Mouse (Mus musculus): ENCODE results near the gene Il5.
A peak's percentile ranks its signal among the peaks of the same experiment; 100 is the strongest.
"Not testable (repeated sequence)": the region's sequence is repeated elsewhere in the genome, so short reads cannot be mapped to it uniquely, and the experiment has no call there.

Gene Il5

GRCm38 (mm10) chr11:53745260-53745659 lies 24.7 kb downstream of the Il5 start:
- DNase-seq, result no peak

- DNase-seq, result no peak
Measured at GRCm38 (mm10) chr11:53747985-53748384, 27.4 kb downstream of the Il5 start.

- DNase-seq, result no peak
Measured at GRCm38 (mm10) chr11:53748614-53749013, 28.0 kb downstream of the Il5 start.

GRCm38 (mm10) chr11:53749306-53749705 lies 28.7 kb downstream of the Il5 start:
- DNase-seq, result no peak

GRCm38 (mm10) chr11:53749716-53750352 lies 29.2 kb downstream of the Il5 start:
- no peak for DNase-seq

- no peak for DNase-seq
Measured at GRCm38 (mm10) chr11:53755011-53755595, 34.5 kb downstream of the Il5 start.

GRCm38 (mm10) chr11:53757612-53758011 lies 37.0 kb downstream of the Il5 start:
- no peak for DNase-seq

- not testable (repeated sequence) for DNase-seq
Measured at GRCm38 (mm10) chr11:53758033-53758432, 37.4 kb downstream of the Il5 start.

GRCm38 (mm10) chr11:53758791-53759351 lies 38.3 kb downstream of the Il5 start:
- DNase-seq, result no peak

- no peak for DNase-seq
Measured at GRCm38 (mm10) chr11:53759545-53760406, 39.2 kb downstream of the Il5 start.

GRCm38 (mm10) chr11:53761284-53761683 lies 40.7 kb downstream of the Il5 start:
- DNase-seq, result no peak

GRCm38 (mm10) chr11:53761822-53762221 lies 41.2 kb downstream of the Il5 start:
- peak; percentile 43 to 49 for DNase-seq

GRCm38 (mm10) chr11:53762426-53762825 lies 41.8 kb downstream of the Il5 start:
- no peak for DNase-seq

- peak; percentile 39 to 51 for DNase-seq
Measured at GRCm38 (mm10) chr11:53762827-53763495, 42.4 kb downstream of the Il5 start.

- DNase-seq, result peak; percentile 68 to 75
Measured at GRCm38 (mm10) chr11:53763496-53764140, 43.0 kb downstream of the Il5 start.

GRCm38 (mm10) chr11:53764581-53764980 lies 44.0 kb downstream of the Il5 start:
- DNase-seq, result no peak

GRCm38 (mm10) chr11:53768422-53769184 lies 48.0 kb downstream of the Il5 start:
- DNase-seq, result no peak

GRCm38 (mm10) chr11:53769185-53769576 lies 48.6 kb downstream of the Il5 start:
- DNase-seq, result no peak

- DNase-seq, result peak; percentile 54 to 68
Measured at GRCm38 (mm10) chr11:53769760-53770124, 49.1 kb downstream of the Il5 start, which contains the start of gene Irf1. Gene Irf1 (plus strand): TSS chr11:53770014.

GRCm38 (mm10) chr11:53770125-53770791 lies 49.7 kb downstream of the Il5 start:
- peak in 1 of 2 experiments; percentile 39 for DNase-seq

Data from cerebellum, postnatal 36 days (tissue).